Mouse (Mus musculus) cerebellum, adult 2 months (tissue): Measurements from ENCODE around the gene Flywch2. TPM values are rescaled to one million over a fixed set of nuclear protein-coding genes. Genes with fewer than 3 reads are reported as not detected.
A peak's percentile ranks its signal among the peaks of the same experiment; 100 is the strongest.

Source experiments
- DNase-seq, 2 experiments: peaks; one replicate each; pipeline ENCODE4 v3.0.0; 2021
- H3K27ac ChIP-seq: fragments of 200-500 bp; 2 replicates; pipeline ENCODE4 v1.5.1; 2012; ENCODE audit warnings: low read length, control low read depth, inconsistent platforms; ENCODE audit not compliant: insufficient read depth
- H3K27me3 ChIP-seq: fragments of 200-500 bp; 2 replicates; pipeline ENCODE4 v1.6.1; 2012; ENCODE audit warnings: inconsistent platforms, mild to moderate bottlenecking, low read length, moderate library complexity; ENCODE audit not compliant: control insufficient read depth, insufficient read depth
- H3K4me1 ChIP-seq: fragments of 200-500 bp; 2 replicates; pipeline ENCODE4 v1.6.1; 2011; ENCODE audit warnings: low read length; ENCODE audit not compliant: control insufficient read depth, insufficient read depth
- H3K4me3 ChIP-seq: fragments of 200-500 bp; replicated peaks from 2 replicates; pipeline ENCODE3; 2011; ENCODE audit warnings: mild to moderate bottlenecking, low read depth, low read length, control low read depth; ENCODE audit not compliant: insufficient read depth
- CTCF ChIP-seq: fragments of 200-500 bp; IDR thresholded peaks from 2 replicates; pipeline ENCODE4 v1.5.1; 2011; ENCODE audit warnings: low read depth, mild to moderate bottlenecking, control low read depth, low read length, moderate library complexity, borderline replicate concordance; ENCODE audit not compliant: insufficient read depth
- POLR2A ChIP-seq: fragments of 200-500 bp; IDR thresholded peaks from 2 replicates; pipeline ENCODE4 v1.6.1; 2011; ENCODE audit warnings: low read length, control low read depth, borderline replicate concordance; ENCODE audit not compliant: insufficient read depth
- WGBS: fragments of 180-500 bp; shearing (Covaris S2); methylation state at CpG from one replicate; pipeline ENCODE4 v1.1.7; 2018; 5-methylcytosine and 5-hydroxymethylcytosine counted together
- polyA plus RNA-seq: library from polyadenylated mRNA; depleted of rRNA; stranded (reverse); fragments of >200 nt; gene quantifications from 2 replicates; pipeline ENCODE4 v1.2.3, GENCODE M21; 2012

Flywch2 gene
- polyA plus RNA-seq, 1 experiment: 54.8 TPM

GRCm38 (mm10) chr17:23755689-23756088, 30.2 kb downstream of the Flywch2 start:
- Histone ChIP-seq H3K4me1 (peaks cover 5% of the 10 kb centered on the region; the same call in 1 of the 2 replicates), H3K4me3 (no peak overlapping the region), H3K27ac (no peak overlapping the region), H3K27me3 (no peaks in the 10 kb centered on the region)
- 90% methylated on average over 13 of the region's 13 CpGs for WGBS
- no peak for DNase-seq
- no peak for TF ChIP-seq CTCF
- no peak for TF ChIP-seq POLR2A

GRCm38 (mm10) chr17:23749400-23750191, 36.3 kb downstream of the Flywch2 start:
- no peaks in the 10 kb centered on the region; the same call in 1 of the 2 replicates for H3K27me3 ChIP-seq
- DNase-seq: no peak
- TF ChIP-seq CTCF (no peak), POLR2A (no peak)
- H3K4me3 ChIP-seq: peak overlapping the region; percentile 42
- H3K27ac ChIP-seq: no peak overlapping the region
- WGBS: 77% methylated on average over 11 of the region's 11 CpGs
- H3K4me1 ChIP-seq: 0 out of 2 replicates have a peak, but pooled peaks cover 13% of the 10 kb centered on the region

- TF ChIP-seq CTCF: peak; percentile 71
- no peak for TF ChIP-seq POLR2A
- Histone ChIP-seq H3K27ac (no peak overlapping the region), H3K4me1 (0 out of 2 replicates have a peak, but pooled peaks cover 13% of the 10 kb centered on the region), H3K4me3 (peak overlapping the region; percentile 42), H3K27me3 (no peaks in the 10 kb centered on the region; the same call in 1 of the 2 replicates)
- peak; percentile 72 to 78 for DNase-seq
- 36% methylated on average over 10 of the region's 10 CpGs for whole genome bisulfite sequencing
Measured at GRCm38 (mm10) chr17:23748631-23749391, 37.1 kb downstream of the Flywch2 start.

- WGBS: 35% methylated on average over 6 of the region's 6 CpGs
- TF ChIP-seq CTCF (no peak), POLR2A (no peak)
- no peaks in the 10 kb centered on the region; the same call in 1 of the 2 replicates for H3K27me3 ChIP-seq
Measured at GRCm38 (mm10) chr17:23748026-23748425, 37.9 kb downstream of the Flywch2 start.

GRCm38 (mm10) chr17:23747471-23747870, 38.4 kb downstream of the Flywch2 start:
- 84% methylated on average over 3 of the region's 3 CpGs for WGBS
- Histone ChIP-seq H3K27ac (no peak overlapping the region), H3K27me3 (no peaks in the 10 kb centered on the region; the same call in 1 of the 2 replicates), H3K4me3 (no peak overlapping the region), H3K4me1 (0 out of 2 replicates have a peak, but pooled peaks cover 13% of the 10 kb centered on the region)
- no peak for DNase-seq
- TF ChIP-seq POLR2A (no peak), CTCF (no peak)

More at GRCm38 (mm10) chr17:23748026-23748425, 37.9 kb downstream of the Flywch2 start:
- Histone ChIP-seq H3K4me1 (0 out of 2 replicates have a peak, but pooled peaks cover 13% of the 10 kb centered on the region), H3K4me3 (no peak overlapping the region), H3K27ac (no peak overlapping the region)
- DNase-seq: no peak

- WGBS: 90% methylated on average over 3 of the region's 3 CpGs
- Histone ChIP-seq H3K4me1 (0 out of 2 replicates have a peak, but pooled peaks cover 13% of the 10 kb centered on the region), H3K27ac (no peak overlapping the region), H3K4me3 (no peak overlapping the region), H3K27me3 (no peaks in the 10 kb centered on the region; the same call in 1 of the 2 replicates)
- DNase-seq: no peak
- TF ChIP-seq POLR2A (no peak), CTCF (no peak)
Measured at GRCm38 (mm10) chr17:23746767-23747166, 39.1 kb downstream of the Flywch2 start.

- no peaks in the 10 kb centered on the region; the same call in 1 of the 2 replicates for H3K27me3 ChIP-seq
- no peak for DNase-seq
- WGBS: 11% methylated on average over 12 of the region's 12 CpGs
- H3K27ac ChIP-seq: no peak overlapping the region
- H3K4me1 ChIP-seq: 0 out of 2 replicates have a peak, but pooled peaks cover 13% of the 10 kb centered on the region
- TF ChIP-seq POLR2A (no peak), CTCF (no peak; the same call in 1 of the 2 replicates)
- H3K4me3 ChIP-seq: peak overlapping the region; percentile 25
Measured at GRCm38 (mm10) chr17:23746311-23746710, 39.6 kb downstream of the Flywch2 start.
